Mouse (Mus musculus): ENCODE measurements around the gene Coq10b. TPM values are rescaled to one million over a fixed set of nuclear protein-coding genes. Genes with fewer than 3 reads are reported as not detected.

The Coq10b gene
- 47.5 TPM for polyA plus RNA-seq (2015; fragmentation: Illumina TruSeq; extraction: RNeasy Lipid Tissue Mini Kit (QIAGEN cat#74804); ENCODE audit: low read depth, low replicate concordance)

GRCm38 (mm10) chr1:55052355-55052953 lies at the start of gene Coq10b:
Coq10b (plus strand) TSS chr1:55052770.

GRCm38 (mm10) chr1:55027253-55027801 lies 25.2 kb upstream of the Coq10b start, which contains the start of gene Sf3b1:
Sf3b1 (minus strand) TSS chr1:55027481.

GRCm38 (mm10) chr1:55087932-55088610 lies 35.5 kb downstream of the Coq10b start, which contains the start of the genes Hspe1 and Hspd1:
Hspe1 (plus strand) TSS chr1:55088132.
Hspd1 (minus strand) TSS chr1:55088243.

Other genes starting within 250 kb of the Coq10b start
- 14.4 TPM for gene Ankrd44, start 126.4 kb upstream of the Coq10b start, polyA plus RNA-seq (2015; fragmentation: Illumina TruSeq; extraction: RNeasy Lipid Tissue Mini Kit (QIAGEN cat#74804); ENCODE audit: low read depth, low replicate concordance)
- gene Sf3b1, start 25.3 kb upstream of the Coq10b start, polyA plus RNA-seq (2015; fragmentation: Illumina TruSeq; extraction: RNeasy Lipid Tissue Mini Kit (QIAGEN cat#74804); ENCODE audit: low read depth, low replicate concordance): 153 TPM
- 251 TPM for gene Hspe1, start 35.4 kb downstream of the Coq10b start, polyA plus RNA-seq (2015; fragmentation: Illumina TruSeq; extraction: RNeasy Lipid Tissue Mini Kit (QIAGEN cat#74804); ENCODE audit: low read depth, low replicate concordance)
- 163 TPM for gene Hspd1, start 35.5 kb downstream of the Coq10b start, polyA plus RNA-seq (2015; fragmentation: Illumina TruSeq; extraction: RNeasy Lipid Tissue Mini Kit (QIAGEN cat#74804); ENCODE audit: low read depth, low replicate concordance)
- gene Mob4, start 78.5 kb downstream of the Coq10b start, polyA plus RNA-seq (2015; fragmentation: Illumina TruSeq; extraction: RNeasy Lipid Tissue Mini Kit (QIAGEN cat#74804); ENCODE audit: low read depth, low replicate concordance): 88.7 TPM
- 21.2 TPM for gene Rftn2, start 174.0 kb downstream of the Coq10b start, polyA plus RNA-seq (2015; fragmentation: Illumina TruSeq; extraction: RNeasy Lipid Tissue Mini Kit (QIAGEN cat#74804); ENCODE audit: low read depth, low replicate concordance)
- 6.5 TPM for gene Mars2, start 184.4 kb downstream of the Coq10b start, polyA plus RNA-seq (2015; fragmentation: Illumina TruSeq; extraction: RNeasy Lipid Tissue Mini Kit (QIAGEN cat#74804); ENCODE audit: low read depth, low replicate concordance)

Measured in brain, adult 10 weeks (tissue).